Mouse (Mus musculus): Measurements from ENCODE around the gene Dnajc6. TPM values are rescaled to one million over a fixed set of nuclear protein-coding genes. Genes with fewer than 3 reads are reported as not detected.

The Dnajc6 gene
- polyA plus RNA-seq, 1 experiment from 2014 or later = 2.0 TPM

DNA sequence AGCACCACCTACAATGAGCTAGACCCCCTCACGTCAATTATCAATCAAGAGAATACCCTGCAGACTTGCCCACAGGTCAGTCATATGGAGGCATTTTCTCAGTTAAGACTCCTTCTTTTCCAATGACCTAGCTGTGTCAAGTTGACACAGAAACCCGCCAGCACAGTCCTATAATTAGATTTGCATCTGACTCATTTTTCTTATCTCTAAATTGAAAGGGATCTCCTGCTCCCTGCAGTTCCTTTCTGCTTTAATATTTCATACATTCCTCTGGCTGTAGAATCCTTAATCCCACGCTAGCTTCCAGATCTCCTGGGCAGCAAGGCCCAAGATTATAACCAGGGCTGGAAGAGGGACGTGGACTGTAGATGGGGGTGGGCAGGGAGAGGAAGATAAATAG lies 44.1 kb downstream of the Dnajc6 start:
- H3K27me3 ChIP-seq = no peaks in the 10 kb centered on the region
- WGBS = 73% methylated on average over 4 of the region's 4 CpGs
- ATAC-seq (ENCODE audit: insufficient number of reproducible peaks, insufficient read depth, low FRiP score, low TSS enrichment, low read depth) = no peak
- H3K27ac ChIP-seq = no peak overlapping the region
- H3K36me3 ChIP-seq = no peaks in the 10 kb centered on the region
- no peak overlapping the region for H3K4me2 ChIP-seq
- no peak overlapping the region for H3K4me3 ChIP-seq
- H3K4me1 ChIP-seq = no peaks in the 10 kb centered on the region
- no peak overlapping the region for H3K9ac ChIP-seq
- no peaks in the 10 kb centered on the region for H3K9me3 ChIP-seq

DNA sequence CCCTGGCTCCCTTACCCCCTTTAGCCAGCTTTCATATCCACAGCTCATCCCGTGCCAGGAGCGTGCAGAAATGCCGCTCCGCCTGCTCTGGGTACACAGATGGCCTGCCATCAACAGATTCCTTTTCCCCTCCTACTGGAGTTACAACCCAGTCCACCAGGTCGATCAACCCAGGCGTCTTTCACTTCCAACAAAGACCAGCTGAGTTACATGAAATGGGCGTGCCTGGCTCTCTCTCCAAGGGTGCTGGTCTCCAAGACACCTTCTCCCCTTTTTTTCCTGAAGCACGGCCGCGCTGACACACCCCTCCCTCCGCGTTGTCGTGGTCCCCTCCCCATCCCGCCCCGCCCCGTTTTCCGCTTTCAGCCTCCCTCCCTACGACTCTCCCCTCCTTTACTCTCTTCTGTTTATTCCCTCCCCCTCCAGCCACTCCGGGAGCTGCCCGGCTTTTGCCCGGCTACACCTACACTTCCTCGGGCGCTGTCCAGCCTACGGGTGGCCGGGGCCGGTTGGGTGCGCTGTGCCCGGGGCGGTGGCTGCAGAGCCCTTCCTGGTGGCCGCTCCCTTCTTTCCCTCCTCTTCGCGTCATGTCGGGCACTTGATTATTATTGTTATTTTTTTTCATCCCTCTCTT lies 53.6 kb downstream of the Dnajc6 start:
- no peaks in the 10 kb centered on the region for H3K9me3 ChIP-seq
- 0 out of 2 replicates have a peak overlapping the region, but pooled peaks have one; percentile 6 for H3K9ac ChIP-seq
- H3K27me3 ChIP-seq = peaks cover 33% of the 10 kb centered on the region
- peak overlapping the region; percentile 85 for H3K4me2 ChIP-seq
- under 1% methylated on average over 32 of the region's 33 CpGs for WGBS
- H3K4me1 ChIP-seq = peaks cover 18% of the 10 kb centered on the region
- no peak overlapping the region for H3K27ac ChIP-seq
- peak overlapping the region; percentile 42 for H3K4me3 ChIP-seq
- H3K36me3 ChIP-seq = no peaks in the 10 kb centered on the region
- peak; percentile 57 for ATAC-seq (ENCODE audit: insufficient number of reproducible peaks, insufficient read depth, low FRiP score, low TSS enrichment, low read depth)

DNA sequence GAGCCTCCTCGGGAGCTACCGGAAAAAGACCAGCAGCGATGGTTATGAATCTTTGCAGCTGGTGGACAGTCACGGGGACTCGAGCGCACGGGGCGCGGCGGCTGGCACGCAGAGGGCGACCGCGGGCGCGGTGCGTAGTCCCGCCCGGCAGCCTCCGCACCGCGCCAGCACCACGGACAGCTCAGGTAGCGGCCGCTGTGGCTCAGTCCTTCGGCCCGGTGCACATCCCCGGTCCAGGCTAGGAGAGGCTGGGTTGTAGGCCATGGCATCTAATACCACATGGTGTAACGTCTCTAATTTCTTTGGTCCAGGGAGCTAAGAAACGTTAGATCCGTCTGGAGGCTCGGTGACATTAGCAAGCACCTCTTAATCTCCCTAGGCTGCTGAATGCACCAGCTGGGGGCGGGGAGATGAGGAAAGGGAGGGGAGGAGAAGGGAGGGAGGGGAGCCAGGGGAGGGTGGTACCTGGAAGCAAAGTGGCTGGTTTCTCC lies 54.3 kb downstream of the Dnajc6 start:
- no peak overlapping the region for H3K27ac ChIP-seq
- H3K27me3 ChIP-seq = peaks cover 33% of the 10 kb centered on the region
- H3K4me3 ChIP-seq = peak overlapping the region; percentile 42
- under 1% methylated on average over 33 of the region's 33 CpGs for WGBS
- H3K36me3 ChIP-seq = no peaks in the 10 kb centered on the region
- no peak for ATAC-seq (ENCODE audit: insufficient number of reproducible peaks, insufficient read depth, low FRiP score, low TSS enrichment, low read depth)
- peak overlapping the region; percentile 85 for H3K4me2 ChIP-seq
- 0 out of 2 replicates have a peak overlapping the region, but pooled peaks have one; percentile 6 for H3K9ac ChIP-seq
- peaks cover 18% of the 10 kb centered on the region for H3K4me1 ChIP-seq
- no peaks in the 10 kb centered on the region for H3K9me3 ChIP-seq

DNA sequence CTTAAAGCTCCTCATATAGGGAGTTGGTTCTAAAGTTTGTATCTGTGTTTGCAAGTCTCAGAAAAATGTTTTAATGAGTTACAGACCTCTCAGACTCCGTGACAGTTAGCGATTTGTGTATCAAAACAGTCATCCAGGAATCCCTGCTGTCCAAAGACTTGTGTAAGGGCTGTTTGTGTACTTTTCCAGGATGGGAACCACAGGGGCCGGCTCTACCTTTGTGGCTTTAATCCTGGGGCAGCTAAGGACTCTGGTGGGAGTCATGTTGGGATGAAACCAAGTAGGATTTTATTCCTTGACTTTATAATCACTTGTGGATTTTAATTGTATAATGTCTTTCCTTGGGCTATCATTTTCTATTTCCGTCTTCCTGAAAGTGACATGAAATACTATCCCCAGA lies 55.0 kb downstream of the Dnajc6 start:
- Histone ChIP-seq H3K4me1 (peaks cover 18% of the 10 kb centered on the region), H3K36me3 (no peaks in the 10 kb centered on the region), H3K27me3 (peaks cover 33% of the 10 kb centered on the region), H3K4me2 (no peak overlapping the region), H3K9ac (no peak overlapping the region), H3K4me3 (no peak overlapping the region), H3K9me3 (no peaks in the 10 kb centered on the region), H3K27ac (no peak overlapping the region)
- WGBS = 9% methylated on average over 4 of the region's 4 CpGs
- ATAC-seq (ENCODE audit: insufficient number of reproducible peaks, insufficient read depth, low FRiP score, low TSS enrichment, low read depth) = no peak

DNA sequence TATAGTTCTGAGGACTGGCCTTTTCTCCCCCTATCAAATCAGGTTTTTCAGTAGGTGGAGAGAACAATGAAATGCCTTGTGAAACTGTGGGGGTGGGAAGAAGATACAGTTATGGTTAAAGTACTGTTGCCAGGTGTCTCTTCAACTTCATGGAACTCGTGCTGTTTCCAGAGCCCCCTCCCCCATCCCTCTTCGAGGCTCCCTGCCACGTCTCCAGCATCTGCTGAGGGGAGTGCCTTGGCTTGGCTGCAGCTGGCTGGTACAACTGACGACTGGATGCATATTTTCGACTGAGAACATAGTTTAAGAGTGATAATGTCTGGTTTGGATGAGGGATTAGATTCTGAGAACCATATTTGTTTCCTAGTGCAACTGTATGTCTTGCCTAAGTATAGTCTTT lies 55.9 kb downstream of the Dnajc6 start:
- Histone ChIP-seq H3K4me3 (no peak overlapping the region), H3K36me3 (no peaks in the 10 kb centered on the region), H3K4me2 (no peak overlapping the region), H3K4me1 (peaks cover 18% of the 10 kb centered on the region), H3K9me3 (no peaks in the 10 kb centered on the region), H3K27me3 (peaks cover 33% of the 10 kb centered on the region), H3K27ac (no peak overlapping the region), H3K9ac (no peak overlapping the region)
- ATAC-seq (ENCODE audit: insufficient number of reproducible peaks, insufficient read depth, low FRiP score, low TSS enrichment, low read depth) = no peak
- WGBS = 23% methylated on average over 5 of the region's 5 CpGs

DNA sequence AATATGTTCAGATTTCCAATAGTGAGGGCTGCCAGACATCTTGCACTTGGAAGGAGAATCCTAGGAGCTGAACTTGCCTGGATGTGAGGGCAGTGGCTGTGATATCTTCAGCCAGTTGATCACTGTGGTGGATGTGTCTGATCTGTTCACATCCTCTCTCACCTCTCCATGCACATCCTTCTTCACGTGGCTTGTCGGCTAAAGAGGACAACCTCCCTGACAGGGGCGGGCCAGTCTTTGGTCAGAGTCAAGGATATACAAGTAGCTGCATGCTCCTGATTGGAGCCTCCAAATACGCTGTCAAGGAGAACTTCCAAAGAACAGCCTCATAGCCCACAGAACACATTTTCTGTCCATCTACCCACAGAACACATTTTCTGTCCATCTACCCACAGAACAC lies 58.6 kb downstream of the Dnajc6 start:
- H3K9ac ChIP-seq = no peak overlapping the region
- WGBS = 81% methylated on average over 4 of the region's 4 CpGs
- no peak overlapping the region for H3K4me2 ChIP-seq
- H3K4me3 ChIP-seq = no peak overlapping the region
- H3K4me1 ChIP-seq = peaks cover 15% of the 10 kb centered on the region
- no peak overlapping the region for H3K27ac ChIP-seq
- no peaks in the 10 kb centered on the region for H3K9me3 ChIP-seq
- H3K27me3 ChIP-seq = peaks cover 16% of the 10 kb centered on the region
- no peak for ATAC-seq (ENCODE audit: insufficient number of reproducible peaks, insufficient read depth, low FRiP score, low TSS enrichment, low read depth)
- H3K36me3 ChIP-seq = no peaks in the 10 kb centered on the region

- no peak overlapping the region for H3K4me2 ChIP-seq
- H3K4me3 ChIP-seq = no peak overlapping the region
- no peaks in the 10 kb centered on the region for H3K36me3 ChIP-seq
- H3K27ac ChIP-seq = no peak overlapping the region
- no peaks in the 10 kb centered on the region for H3K4me1 ChIP-seq
- H3K9ac ChIP-seq = no peak overlapping the region
- H3K27me3 ChIP-seq = no peaks in the 10 kb centered on the region
- no peaks in the 10 kb centered on the region for H3K9me3 ChIP-seq
- 71% methylated on average over 4 of the region's 4 CpGs for WGBS
- no peak for ATAC-seq (ENCODE audit: insufficient number of reproducible peaks, insufficient read depth, low FRiP score, low TSS enrichment, low read depth)
Measured at GRCm38 (mm10) chr4:101560137-101560536, 63.7 kb downstream of the Dnajc6 start.

DNA sequence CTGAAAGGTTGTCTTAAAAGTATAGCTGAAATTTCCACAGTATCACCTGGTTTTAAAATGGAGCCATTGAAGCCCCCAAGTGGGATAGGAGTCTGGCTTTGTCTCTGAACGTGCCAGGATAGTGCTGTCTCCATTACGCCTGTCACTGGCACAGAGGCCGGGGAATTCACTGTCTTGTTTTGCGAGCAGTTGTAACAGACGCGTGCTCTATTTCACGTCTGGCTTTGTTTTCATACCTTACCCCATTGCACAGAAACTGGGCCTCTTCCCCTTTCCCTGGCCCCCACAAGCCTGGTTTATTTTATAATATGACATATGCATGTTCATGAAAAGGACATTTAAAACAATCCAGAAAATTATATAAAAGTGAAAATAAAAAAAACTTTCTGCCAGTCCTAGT lies 66.4 kb downstream of the Dnajc6 start:
- Histone ChIP-seq H3K4me2 (no peak overlapping the region), H3K9me3 (no peaks in the 10 kb centered on the region), H3K36me3 (no peaks in the 10 kb centered on the region), H3K9ac (no peak overlapping the region), H3K27me3 (no peaks in the 10 kb centered on the region), H3K27ac (no peak overlapping the region), H3K4me3 (no peak overlapping the region), H3K4me1 (no peaks in the 10 kb centered on the region)
- WGBS = 61% methylated on average over 7 of the region's 7 CpGs
- no peak for ATAC-seq (ENCODE audit: insufficient number of reproducible peaks, insufficient read depth, low FRiP score, low TSS enrichment, low read depth)

DNA sequence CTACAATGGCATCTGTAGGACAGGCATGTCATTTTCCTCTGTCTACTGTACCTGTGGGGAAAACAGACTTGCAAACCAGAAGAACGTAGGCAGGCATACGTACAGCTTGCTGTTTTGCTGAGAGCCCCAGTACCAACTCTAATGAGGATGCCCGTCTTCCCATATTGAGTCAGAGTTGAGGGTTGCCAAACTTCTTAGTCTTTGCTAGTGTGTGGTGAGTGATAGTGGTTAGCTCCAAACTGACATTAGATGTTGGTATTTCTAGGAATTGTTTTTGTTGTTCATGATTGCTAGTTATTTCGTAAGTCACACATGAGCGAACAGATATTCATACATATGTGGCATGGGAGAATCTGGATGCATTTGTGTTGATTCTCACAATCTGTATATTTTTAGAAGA lies 67.2 kb downstream of the Dnajc6 start:
- Histone ChIP-seq H3K36me3 (no peaks in the 10 kb centered on the region), H3K4me3 (no peak overlapping the region), H3K9ac (no peak overlapping the region), H3K27ac (no peak overlapping the region), H3K4me2 (no peak overlapping the region), H3K4me1 (no peaks in the 10 kb centered on the region), H3K27me3 (no peaks in the 10 kb centered on the region), H3K9me3 (no peaks in the 10 kb centered on the region)
- WGBS = 91% methylated on average over 5 of the region's 5 CpGs
- no peak for ATAC-seq (ENCODE audit: insufficient number of reproducible peaks, insufficient read depth, low FRiP score, low TSS enrichment, low read depth)

- ATAC-seq (ENCODE audit: insufficient number of reproducible peaks, insufficient read depth, low FRiP score, low TSS enrichment, low read depth) = no peak
- no peaks in the 10 kb centered on the region for H3K36me3 ChIP-seq
- H3K27me3 ChIP-seq = no peaks in the 10 kb centered on the region
- H3K27ac ChIP-seq = no peak overlapping the region
- H3K4me2 ChIP-seq = no peak overlapping the region
- H3K4me1 ChIP-seq = no peaks in the 10 kb centered on the region
- 83% methylated on average over 4 of the region's 4 CpGs for WGBS
- H3K9me3 ChIP-seq = no peaks in the 10 kb centered on the region
- H3K4me3 ChIP-seq = no peak overlapping the region
- H3K9ac ChIP-seq = no peak overlapping the region
Measured at GRCm38 (mm10) chr4:101564746-101565417, 68.4 kb downstream of the Dnajc6 start.

DNA sequence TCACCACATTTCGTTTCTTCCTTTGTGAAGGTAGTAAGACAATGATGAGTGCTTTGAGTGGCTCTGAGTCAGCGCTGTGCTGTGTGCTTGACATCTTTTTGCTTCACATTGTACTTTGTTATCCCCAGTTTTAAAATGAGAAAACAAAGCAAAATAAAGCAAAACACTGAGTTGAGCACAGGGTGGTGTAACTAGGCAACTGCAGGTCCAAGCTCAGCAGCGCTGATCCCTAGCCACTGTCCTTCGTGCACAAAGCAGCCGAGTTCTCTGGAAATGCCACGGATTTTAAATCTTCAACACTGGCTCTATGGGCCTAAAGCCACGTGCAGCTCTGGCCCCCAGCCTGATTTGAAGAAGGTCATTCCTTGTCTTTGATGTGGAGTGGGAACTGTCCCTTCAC lies 72.6 kb downstream of the Dnajc6 start:
- Histone ChIP-seq H3K27me3 (no peaks in the 10 kb centered on the region), H3K9ac (no peak overlapping the region), H3K4me3 (no peak overlapping the region), H3K27ac (no peak overlapping the region), H3K4me1 (no peaks in the 10 kb centered on the region), H3K4me2 (no peak overlapping the region), H3K36me3 (no peaks in the 10 kb centered on the region), H3K9me3 (no peaks in the 10 kb centered on the region)
- ATAC-seq (ENCODE audit: insufficient number of reproducible peaks, insufficient read depth, low FRiP score, low TSS enrichment, low read depth) = no peak
- WGBS = 68% methylated on average over 7 of the region's 7 CpGs

- Histone ChIP-seq H3K4me3 (no peak overlapping the region), H3K9me3 (no peaks in the 10 kb centered on the region), H3K4me1 (no peaks in the 10 kb centered on the region), H3K27me3 (no peaks in the 10 kb centered on the region), H3K36me3 (no peaks in the 10 kb centered on the region), H3K27ac (no peak overlapping the region), H3K9ac (no peak overlapping the region), H3K4me2 (no peak overlapping the region)
- WGBS = 84% methylated on average over 2 of the region's 2 CpGs
- no peak for ATAC-seq (ENCODE audit: insufficient number of reproducible peaks, insufficient read depth, low FRiP score, low TSS enrichment, low read depth)
Measured at GRCm38 (mm10) chr4:101572142-101572541, 75.7 kb downstream of the Dnajc6 start.

All from embryonic facial prominence, embryonic 13.5 days (tissue).